24 mouse cellular contexts compared by ENCODE assay signal in the genomic region with DNA sequence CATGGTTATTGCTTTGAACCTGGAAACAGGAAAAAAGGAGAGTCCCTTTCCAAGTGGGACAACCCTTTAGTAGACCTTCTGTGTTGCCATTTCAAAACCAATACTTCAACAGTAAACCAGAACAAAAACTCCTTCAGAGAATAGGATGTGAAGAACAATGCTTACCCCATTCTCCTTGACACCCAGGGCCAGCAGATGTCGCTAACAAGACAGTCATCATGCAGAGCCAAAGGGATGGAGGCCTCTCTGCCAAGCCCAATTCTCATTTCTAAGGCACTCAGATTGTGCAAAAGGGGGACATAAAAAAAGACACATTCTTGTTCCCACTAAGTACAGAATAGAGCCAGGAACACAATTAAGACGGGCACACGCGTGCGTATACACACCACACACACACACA. TPM values are rescaled to one million over a fixed set of nuclear protein-coding genes. Genes with fewer than 3 reads are reported as not detected.
DNase-seq lines count a peak whose midpoint lies in the region; ATAC-seq and TF ChIP-seq lines count a peak whose summit lies in the region.
"Had no signal": no experiment of that assay in that cellular context is flagged by ENCODE, and none has a peak within 500 bp of the region (broad histone marks: within the 10 kb centered on the region; RNA-seq: fewer than 3 reads in every experiment).

No protein-coding gene starts in this region.

- H3K36me3 ChIP-seq in hindbrain, embryonic 11.5 days (ENCODE audit: control insufficient read depth, insufficient read depth, low read length), result no peaks in the 10 kb centered on the region
- no peaks in the 10 kb centered on the region for H3K36me3 ChIP-seq in hindbrain, embryonic 16.5 days (ENCODE audit: control insufficient read depth, insufficient read depth, low read length)
- H3K36me3 ChIP-seq in midbrain, postnatal 0 days (ENCODE audit: insufficient read depth, low read length), result no peaks in the 10 kb centered on the region
- H3K36me3 ChIP-seq in midbrain, embryonic 11.5 days (ENCODE audit: control insufficient read depth, insufficient read depth, low read length), result no peaks in the 10 kb centered on the region
- H3K36me3 ChIP-seq: heart, embryonic 13.5 days; hindbrain, embryonic 15.5 days; limb, embryonic 12.5 days; liver, embryonic 12.5 days; midbrain, embryonic 12.5 days; stomach, embryonic 15.5 days had no signal

- H3K27ac ChIP-seq in hindbrain, embryonic 11.5 days (ENCODE audit: low read depth, low read length), result no peak overlapping the region
- H3K27ac ChIP-seq in hindbrain, embryonic 16.5 days (ENCODE audit: low read depth, low read length), result no peak overlapping the region
- no peak overlapping the region for H3K27ac ChIP-seq in midbrain, postnatal 0 days (ENCODE audit: low read depth, low read length)
- H3K27ac ChIP-seq in midbrain, embryonic 11.5 days (ENCODE audit: low read depth, low read length), result no peak overlapping the region
- H3K27ac ChIP-seq: heart, embryonic 13.5 days; hindbrain, embryonic 15.5 days; kidney, postnatal 0 days; limb, embryonic 12.5 days; liver, embryonic 12.5 days; macrophage; midbrain, embryonic 12.5 days; stomach, embryonic 15.5 days had no signal

- WGBS in hindbrain, embryonic 11.5 days, result 83% methylated on average over 5 of the region's 5 CpGs
- 74% methylated on average over 5 of the region's 5 CpGs for WGBS in hindbrain, embryonic 16.5 days
- WGBS in midbrain, postnatal 0 days, result 81% methylated on average over 5 of the region's 5 CpGs
- 80% methylated on average over 5 of the region's 5 CpGs for WGBS in midbrain, embryonic 11.5 days

- H3K4me3 ChIP-seq in hindbrain, embryonic 11.5 days (ENCODE audit: low read depth, low read length), result no peak overlapping the region
- H3K4me3 ChIP-seq in hindbrain, embryonic 16.5 days (ENCODE audit: low read length), result no peak overlapping the region
- H3K4me3 ChIP-seq in midbrain, postnatal 0 days (ENCODE audit: low read depth, low read length), result no peak overlapping the region
- no peak overlapping the region for H3K4me3 ChIP-seq in midbrain, embryonic 11.5 days (ENCODE audit: low read depth, low read length)
- H3K4me3 ChIP-seq: heart, embryonic 13.5 days; hindbrain, embryonic 15.5 days; limb, embryonic 12.5 days; liver, embryonic 12.5 days; midbrain, embryonic 12.5 days; myocyte; stomach, embryonic 15.5 days had no signal

- no peak overlapping the region for H3K4me2 ChIP-seq in hindbrain, embryonic 11.5 days (replicated peaks; ENCODE audit: low read depth, low read length)
- H3K4me2 ChIP-seq in hindbrain, embryonic 16.5 days (ENCODE audit: low read length), result no peak overlapping the region
- no peak overlapping the region for H3K4me2 ChIP-seq in midbrain, postnatal 0 days (ENCODE audit: low read depth, low read length, poor library complexity, severe bottlenecking)
- H3K4me2 ChIP-seq in midbrain, embryonic 11.5 days, result no peak overlapping the region
- H3K4me2 ChIP-seq: heart, embryonic 13.5 days; hindbrain, embryonic 15.5 days; limb, embryonic 12.5 days; liver, embryonic 12.5 days; lung, embryonic 14.5 days; midbrain, embryonic 12.5 days; stomach, embryonic 15.5 days had no signal

- no peak for ATAC-seq in hindbrain, embryonic 11.5 days (ENCODE audit: low FRiP score)
- no peak for ATAC-seq in hindbrain, embryonic 16.5 days
- ATAC-seq in midbrain, postnatal 0 days (ENCODE audit: low FRiP score), result no peak
- no peak for ATAC-seq in midbrain, embryonic 11.5 days (ENCODE audit: low FRiP score)
- ATAC-seq: liver, embryonic 12.5 days had no signal

- TF ChIP-seq CTCF in midbrain, postnatal 0 days (IDR thresholded peaks at IDR 0.05), result peak; percentile 53

- H3K4me1 ChIP-seq in hindbrain, embryonic 11.5 days (replicated peaks; ENCODE audit: control insufficient read depth, insufficient read depth, low read length), result no peaks in the 10 kb centered on the region
- H3K4me1 ChIP-seq in hindbrain, embryonic 16.5 days (ENCODE audit: control insufficient read depth, insufficient read depth, low read depth, low read length), result no peaks in the 10 kb centered on the region
- no peaks in the 10 kb centered on the region for H3K4me1 ChIP-seq in midbrain, postnatal 0 days (ENCODE audit: insufficient read depth, low read length)
- no peaks in the 10 kb centered on the region for H3K4me1 ChIP-seq in midbrain, embryonic 11.5 days (ENCODE audit: control insufficient read depth, insufficient read depth, low read length)
- H3K4me1 ChIP-seq: heart, embryonic 13.5 days; hindbrain, embryonic 15.5 days; limb, embryonic 12.5 days; liver, embryonic 12.5 days; stomach, embryonic 15.5 days had no signal

- H3K9ac ChIP-seq in hindbrain, embryonic 11.5 days (ENCODE audit: low read depth, low read length), result no peak overlapping the region
- H3K9ac ChIP-seq in hindbrain, embryonic 16.5 days (ENCODE audit: low read depth, low read length), result no peak overlapping the region
- H3K9ac ChIP-seq in midbrain, postnatal 0 days (replicated peaks; ENCODE audit: low read length, poor library complexity, severe bottlenecking), result no peak overlapping the region
- no peak overlapping the region for H3K9ac ChIP-seq in midbrain, embryonic 11.5 days (ENCODE audit: low read length)
- H3K9ac ChIP-seq: heart, embryonic 13.5 days; hindbrain, embryonic 15.5 days; limb, embryonic 12.5 days; liver, embryonic 12.5 days; lung, embryonic 14.5 days; midbrain, embryonic 12.5 days; stomach, embryonic 15.5 days had no signal

- H3K9me3 ChIP-seq in hindbrain, embryonic 11.5 days (ENCODE audit: control insufficient read depth, low read length), result no peaks in the 10 kb centered on the region
- H3K9me3 ChIP-seq in hindbrain, embryonic 16.5 days (ENCODE audit: control insufficient read depth, low read length), result no peaks in the 10 kb centered on the region
- no peaks in the 10 kb centered on the region for H3K9me3 ChIP-seq in midbrain, postnatal 0 days (ENCODE audit: low read length)
- no peaks in the 10 kb centered on the region for H3K9me3 ChIP-seq in midbrain, embryonic 11.5 days (ENCODE audit: control insufficient read depth, low read length)
- H3K9me3 ChIP-seq: hindbrain, embryonic 15.5 days; limb, embryonic 12.5 days; liver, embryonic 12.5 days; midbrain, embryonic 12.5 days; stomach, embryonic 15.5 days had no signal

- peak; percentile 49 for DNase-seq in cerebellum, postnatal 14 days
- no peak for DNase-seq in cerebellum, adult 9-11 months
- peak; percentile 5 for DNase-seq in hindbrain, embryonic 11.5 days (ENCODE audit: low spot score)
- peak; percentile 31 for DNase-seq in midbrain, postnatal 0 days (ENCODE audit: low spot score)
- no peak for DNase-seq in midbrain, embryonic 11.5 days (ENCODE audit: low spot score, missing footprints)
- DNase-seq in adrenal gland, postnatal 10 days, result no peak
- DNase-seq in layer of hippocampus, adult 11-12 months (ENCODE audit: low spot score), result no peak
- DNase-seq: adrenal gland, postnatal 36 days; kidney, adult 18-20 months; lung, embryonic 14.5 days; right cerebral cortex, postnatal 25 days; thymus, adult 2 months had no signal

- H3K27me3 ChIP-seq in hindbrain, embryonic 11.5 days (ENCODE audit: control insufficient read depth, insufficient read depth, low read length), result no peaks in the 10 kb centered on the region
- no peaks in the 10 kb centered on the region for H3K27me3 ChIP-seq in hindbrain, embryonic 16.5 days (replicated peaks; ENCODE audit: control insufficient read depth, insufficient read depth, low read length)
- H3K27me3 ChIP-seq in midbrain, postnatal 0 days (ENCODE audit: insufficient read depth, low read length), result no peaks in the 10 kb centered on the region
- no peaks in the 10 kb centered on the region for H3K27me3 ChIP-seq in midbrain, embryonic 11.5 days (ENCODE audit: control insufficient read depth, insufficient read depth, low read length)
- H3K27me3 ChIP-seq: heart, embryonic 13.5 days; hindbrain, embryonic 15.5 days; limb, embryonic 12.5 days; liver, embryonic 12.5 days; midbrain, embryonic 12.5 days; stomach, embryonic 15.5 days had no signal

RNA-seq across cellular contexts. Expression of gene Clstn2, which starts 16.4 kb away (rescaled TPM):
- 2.0 and 2.6 TPM in 2 replicates for polyA plus RNA-seq in hindbrain, embryonic 11.5 days (2014; fragmentation: Nextera tagmentation; extraction: Ambion mirVana)
- 13.1 and 14.6 TPM in 2 replicates for polyA plus RNA-seq in hindbrain, embryonic 16.5 days (2015; fragmentation: Nextera tagmentation; extraction: Ambion mirVana)
- 45.7 and 52.0 TPM in 2 replicates for total RNA-seq in midbrain, postnatal 0 days (2014; rRNA removed)
- 9.2 and 9.8 TPM in 2 replicates for polyA plus RNA-seq in midbrain, postnatal 0 days (2015; fragmentation: Nextera tagmentation; extraction: Ambion mirVana)
- 1.6 and 1.7 TPM in 2 replicates for polyA plus RNA-seq in midbrain, embryonic 11.5 days (2014; fragmentation: Nextera tagmentation; extraction: Ambion mirVana)
- total RNA-seq in adrenal gland, postnatal 10 days (2021), result 1 to 10 TPM; 3.4 to 3.8 TPM
- total RNA-seq: granulocyte monocyte progenitor cell, adult 5-6 weeks; MEL had no signal
- polyA plus RNA-seq: macrophage had no signal

Comparison
In these comparisons a context has a peak if more than half of its experiments do, and no peak if none do; other contexts are left out.
1. DNase-seq: peak in cerebellum, postnatal 14 days (2 of 2), hindbrain, embryonic 11.5 days (single experiment) and midbrain, postnatal 0 days (single experiment); none in cerebellum, adult 9-11 months (single experiment), midbrain, embryonic 11.5 days (single experiment), adrenal gland, postnatal 10 days (single experiment) and layer of hippocampus, adult 11-12 months (single experiment).